Mouse (Mus musculus): ENCODE measurements around the gene Hist1h3i. TPM values are rescaled to one million over a fixed set of nuclear protein-coding genes. Genes with fewer than 3 reads are reported as not detected.

The Hist1h3i gene
- polyA plus RNA-seq (2012; rRNA removed), result 45.2 and 84.3 TPM in 2 replicates

GRCm38 (mm10) chr13:21783255-21783617 lies at the start of gene Hist1h3i:
Hist1h3i (minus strand) TSS chr13:21783370.

GRCm38 (mm10) chr13:21831418-21832394 lies 48.5 kb upstream of the Hist1h3i start, which contains the start of gene Hist1h4n:
Hist1h4n (minus strand) TSS chr13:21832196.

GRCm38 (mm10) chr13:21811539-21811938 lies 28.4 kb upstream of the Hist1h3i start, which contains the start of gene Hist1h4m:
Hist1h4m (plus strand) TSS chr13:21811746.

GRCm38 (mm10) chr13:21810073-21810472 lies 26.9 kb upstream of the Hist1h3i start, which contains the start of the genes Hist1h2bq and Hist1h2ao:
Hist1h2bq (minus strand) TSS chr13:21810197.
Hist1h2ao (plus strand) TSS chr13:21810465.

GRCm38 (mm10) chr13:21786899-21787629 lies 3.9 kb upstream of the Hist1h3i start, which contains the start of the genes Hist1h2an and Hist1h2bp:
Hist1h2an (minus strand) TSS chr13:21787218.
Hist1h2bp (plus strand) TSS chr13:21787461.

GRCm38 (mm10) chr13:21779767-21780731 lies 3.1 kb downstream of the Hist1h3i start, which contains the start of gene Hist1h1b:
Hist1h1b (minus strand) TSS chr13:21780625.

GRCm38 (mm10) chr13:21753524-21754285 lies 29.5 kb downstream of the Hist1h3i start, which contains the start of the genes Hist1h2ak and Hist1h2bn:
Hist1h2ak (minus strand) TSS chr13:21753827.
Hist1h2bn (plus strand) TSS chr13:21754123.

GRCm38 (mm10) chr13:21750159-21751017 lies 32.8 kb downstream of the Hist1h3i start, which contains the start of gene Hist1h4k:
Hist1h4k (minus strand) TSS chr13:21750505.

GRCm38 (mm10) chr13:21734906-21735767 lies 48.0 kb downstream of the Hist1h3i start, which contains the start of gene Hist1h4j:
Hist1h4j (plus strand) TSS chr13:21735064.

Other genes starting within 250 kb of the Hist1h3i start
- gene Olfr1366, start 240.6 kb downstream of the Hist1h3i start, polyA plus RNA-seq (2012; rRNA removed), result not detected in 2 replicates
- gene Olfr1535, start 223.5 kb downstream of the Hist1h3i start, polyA plus RNA-seq (2012; rRNA removed), result not detected in 2 replicates
- gene Olfr1364, start 201.6 kb downstream of the Hist1h3i start, polyA plus RNA-seq (2012; rRNA removed), result not detected in 2 replicates
- gene Olfr1362, start 169.3 kb downstream of the Hist1h3i start, polyA plus RNA-seq (2012; rRNA removed), result not detected in 2 replicates
- gene Olfr11, start 140.9 kb downstream of the Hist1h3i start, polyA plus RNA-seq (2012; rRNA removed), result 0.01 TPM in 1 of 2 replicates, not detected in the other
- not detected in 2 replicates for gene Olfr1361, start 120.0 kb downstream of the Hist1h3i start, polyA plus RNA-seq (2012; rRNA removed)
- not detected in 2 replicates for gene Olfr1360, start 106.0 kb downstream of the Hist1h3i start, polyA plus RNA-seq (2012; rRNA removed)
- not detected in 2 replicates for gene Olfr1359, start 85.3 kb downstream of the Hist1h3i start, polyA plus RNA-seq (2012; rRNA removed)
- gene Hist1h2bl, start 67.2 kb downstream of the Hist1h3i start, polyA plus RNA-seq (2012; rRNA removed), result 18.0 and 18.2 TPM in 2 replicates
- gene Hist1h2ai, start 66.9 kb downstream of the Hist1h3i start, polyA plus RNA-seq (2012; rRNA removed), result 15.1 and 39.4 TPM in 2 replicates
- 39.3 and 62.8 TPM in 2 replicates for gene Hist1h3h, start 65.7 kb downstream of the Hist1h3i start, polyA plus RNA-seq (2012; rRNA removed)
- 9.2 and 22.6 TPM in 2 replicates for gene Hist1h2bm, start 61.3 kb downstream of the Hist1h3i start, polyA plus RNA-seq (2012; rRNA removed)
- 11.9 and 16.4 TPM in 2 replicates for gene Hist1h4j, start 48.3 kb downstream of the Hist1h3i start, polyA plus RNA-seq (2012; rRNA removed)
- gene Hist1h4k, start 32.9 kb downstream of the Hist1h3i start, polyA plus RNA-seq (2012; rRNA removed), result 29.0 and 72.0 TPM in 2 replicates
- 32.6 and 49.5 TPM in 2 replicates for gene Hist1h2ak, start 29.5 kb downstream of the Hist1h3i start, polyA plus RNA-seq (2012; rRNA removed)
- gene Hist1h2bn, start 29.2 kb downstream of the Hist1h3i start, polyA plus RNA-seq (2012; rRNA removed), result 14.7 and 18.0 TPM in 2 replicates
- 8.9 and 15.5 TPM in 2 replicates for gene Hist1h1b, start 2.7 kb downstream of the Hist1h3i start, polyA plus RNA-seq (2012; rRNA removed)
- gene Hist1h2an, start 3.8 kb upstream of the Hist1h3i start, polyA plus RNA-seq (2012; rRNA removed), result 11.9 and 22.1 TPM in 2 replicates
- 1.1 and 3.4 TPM in 2 replicates for gene Hist1h2bp, start 4.1 kb upstream of the Hist1h3i start, polyA plus RNA-seq (2012; rRNA removed)
- 18.6 and 19.5 TPM in 2 replicates for gene Hist1h2bq, start 26.8 kb upstream of the Hist1h3i start, polyA plus RNA-seq (2012; rRNA removed)
- gene Hist1h2ao, start 27.1 kb upstream of the Hist1h3i start, polyA plus RNA-seq (2012; rRNA removed), result 1.2 TPM in 1 of 2 replicates, not detected in the other
- gene Hist1h4m, start 28.4 kb upstream of the Hist1h3i start, polyA plus RNA-seq (2012; rRNA removed), result 38.4 TPM in 1 of 2 replicates, not detected in the other
- gene Hist1h4n, start 48.8 kb upstream of the Hist1h3i start, polyA plus RNA-seq (2012; rRNA removed), result 25.3 and 35.4 TPM in 2 replicates
- gene Hist1h2ap, start 50.1 kb upstream of the Hist1h3i start, polyA plus RNA-seq (2012; rRNA removed), result 59.8 and 81.8 TPM in 2 replicates
- gene Hist1h2br, start 50.4 kb upstream of the Hist1h3i start, polyA plus RNA-seq (2012; rRNA removed), result 8.4 and 17.0 TPM in 2 replicates
- gene Zfp184, start 161.7 kb upstream of the Hist1h3i start, polyA plus RNA-seq (2012; rRNA removed), result 13.1 and 19.9 TPM in 2 replicates
- gene Pom121l2, start 197.8 kb upstream of the Hist1h3i start, polyA plus RNA-seq (2012; rRNA removed), result 0.04 TPM in 1 of 2 replicates, not detected in the other
- gene Prss16, start 226.4 kb upstream of the Hist1h3i start, polyA plus RNA-seq (2012; rRNA removed), result 0.24 and 0.47 TPM in 2 replicates